Mouse (Mus musculus): Measurements from ENCODE around the gene Rps18. TPM values are rescaled to one million over a fixed set of nuclear protein-coding genes. Genes with fewer than 3 reads are reported as not detected.
"Not testable (repeated sequence)": the region's sequence is repeated elsewhere in the genome, so short reads cannot be mapped to it uniquely, and the experiment has no call there.

The Rps18 gene
- total RNA-seq (2014; fragmentation: Nextera tagmentation) (4,404 and 5,660 TPM in 2 replicates), total RNA-seq (2017) (1,485 and 1,727 TPM in 2 replicates)

DNA sequence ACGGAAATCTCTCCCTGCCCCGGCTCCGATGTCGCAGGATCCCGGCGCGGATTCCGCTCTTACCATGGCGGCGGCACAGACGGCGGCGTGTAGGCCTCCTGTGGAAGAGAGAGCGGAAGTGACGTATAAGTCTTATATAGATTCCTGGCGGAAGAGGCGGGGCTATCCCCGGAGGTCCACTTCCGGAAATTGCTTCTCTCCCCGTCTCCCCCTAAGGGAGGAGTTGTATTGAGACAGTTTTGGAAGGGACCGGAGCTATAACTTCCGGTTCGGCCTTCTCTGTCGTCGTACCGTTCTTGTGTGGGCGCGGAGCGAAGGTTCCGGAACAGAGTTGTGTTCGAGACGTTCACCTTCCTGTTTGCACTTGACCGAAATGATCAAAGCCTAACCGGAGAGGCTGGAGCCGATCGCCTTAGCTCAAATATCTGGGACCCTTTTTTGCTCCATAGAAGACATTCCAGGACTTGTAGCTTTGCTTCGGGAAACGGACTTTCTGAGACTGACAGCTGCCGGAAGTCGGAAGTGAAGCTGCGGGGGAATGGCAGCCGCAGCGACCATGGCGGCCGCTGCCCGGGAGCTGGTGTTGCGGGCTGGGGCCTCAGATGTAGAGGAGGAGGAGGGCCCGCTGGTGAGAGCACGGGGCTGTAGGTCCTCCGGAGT, at the start of gene Rps18, which contains the start of gene Vps52:
Gene Rps18, minus strand, starts transcription at position 447 of the 660 bp plus-strand sequence.
Gene Vps52, plus strand, starts transcription at position 258 of the 660 bp plus-strand sequence.
- peak; percentile 72 for ATAC-seq (replicated peaks; ENCODE audit: poor library complexity, severe bottlenecking)

DNA sequence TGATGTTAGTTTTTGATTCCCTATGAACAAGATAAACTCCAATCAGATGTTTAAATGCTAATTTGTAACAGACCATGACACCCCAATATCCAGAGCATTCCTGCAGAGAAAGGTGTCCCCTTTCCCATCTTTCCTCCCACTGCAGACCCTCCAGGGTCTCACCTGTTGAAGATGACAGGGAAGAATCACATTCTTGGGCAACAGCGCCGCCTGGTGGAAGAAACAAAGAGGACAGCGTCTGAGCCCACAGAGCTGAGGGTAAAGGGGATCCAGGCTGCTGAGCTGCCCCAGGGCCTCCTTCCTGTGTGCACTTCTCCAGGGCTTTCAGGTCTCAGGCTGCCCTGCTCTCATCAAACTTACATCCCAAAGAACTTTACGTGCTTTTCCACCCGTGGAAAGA, 47.6 kb upstream of the Rps18 start:
- ATAC-seq (replicated peaks; ENCODE audit: poor library complexity, severe bottlenecking) = no peak

DNA sequence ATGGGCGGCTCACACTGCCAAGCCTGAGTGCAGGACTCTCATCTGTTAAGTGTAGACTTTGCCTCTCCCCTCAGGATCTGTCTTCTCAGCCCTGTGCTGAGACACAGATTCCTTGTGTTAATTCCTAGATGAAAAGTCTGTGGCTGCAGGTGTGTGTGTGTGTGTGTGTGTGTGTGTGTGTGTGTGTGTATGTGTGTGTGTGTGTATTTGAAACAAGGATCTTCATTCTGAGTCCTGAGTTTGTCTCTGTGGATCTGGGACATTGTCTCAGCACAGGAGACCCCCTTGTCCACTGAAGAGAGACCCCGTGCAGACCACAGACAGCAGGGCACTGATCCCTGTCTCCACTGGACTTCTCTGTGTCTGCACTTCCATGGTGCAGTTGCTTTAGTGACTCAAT, 45.0 kb upstream of the Rps18 start:
- not testable (repeated sequence) for ATAC-seq (replicated peaks; ENCODE audit: poor library complexity, severe bottlenecking)

DNA sequence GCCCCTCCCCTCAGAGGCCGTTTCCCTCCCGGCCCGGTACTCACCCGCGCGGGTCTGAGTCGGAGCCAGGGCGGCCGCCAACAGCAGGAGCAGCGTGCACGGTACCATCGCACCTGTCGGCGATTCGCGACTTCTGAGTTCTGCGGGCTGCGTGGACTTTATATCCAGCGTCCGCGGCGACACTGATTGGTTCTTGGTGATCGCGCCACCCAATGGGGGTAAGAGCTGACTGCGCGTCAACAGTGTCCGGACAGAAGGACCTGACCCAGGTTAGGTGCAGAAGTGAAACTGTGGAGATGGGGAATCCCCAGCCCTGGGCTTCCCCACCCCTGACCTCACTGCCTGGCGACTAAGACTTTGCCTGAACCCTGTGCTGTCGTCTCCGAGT, 44.3 kb upstream of the Rps18 start, which contains the start of gene H2-K1:
Gene H2-K1, minus strand, starts transcription at position 198 of the 388 bp plus-strand sequence.
- ATAC-seq (replicated peaks; ENCODE audit: poor library complexity, severe bottlenecking) = peak; percentile 96

DNA sequence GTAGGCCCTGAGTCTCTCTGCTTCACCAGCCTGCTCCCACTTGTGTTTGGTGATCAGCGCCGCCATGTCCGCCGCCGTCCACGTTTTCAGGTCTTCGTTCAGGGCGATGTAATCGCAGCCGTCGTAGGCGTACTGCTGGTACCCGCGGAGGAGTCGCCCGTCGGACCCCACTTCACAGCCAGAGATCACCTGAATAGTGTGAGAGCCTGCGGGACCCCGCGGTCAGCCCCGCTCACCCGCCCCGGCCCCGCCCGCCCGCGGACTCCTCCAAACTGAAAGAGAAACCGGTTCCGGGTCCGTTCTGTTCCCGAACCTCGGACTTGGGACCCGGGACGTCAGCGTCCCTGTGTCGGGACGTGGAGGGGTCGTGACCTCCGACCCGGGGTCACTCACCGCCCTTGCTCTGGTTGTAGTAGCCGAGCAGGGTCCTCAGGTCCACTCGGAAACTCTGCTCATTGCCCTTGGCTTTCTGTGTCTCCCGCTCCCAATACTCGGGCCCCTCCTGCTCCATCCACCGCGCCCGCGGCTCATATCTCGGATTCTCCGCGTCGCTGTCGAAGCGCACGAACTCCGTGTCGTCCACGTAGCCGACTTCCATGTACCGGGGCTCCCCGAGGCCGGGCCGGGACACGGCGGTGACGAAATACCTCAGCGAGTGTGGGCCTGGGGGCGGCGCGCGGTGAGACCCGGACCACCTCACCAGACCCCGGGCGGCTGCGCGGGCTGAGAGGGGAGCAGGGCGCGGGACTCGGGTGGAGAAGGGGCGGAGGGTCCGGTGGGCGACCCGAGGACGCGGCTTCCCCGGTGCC, 43.7 kb upstream of the Rps18 start:
- no peak for ATAC-seq (replicated peaks; ENCODE audit: poor library complexity, severe bottlenecking)

DNA sequence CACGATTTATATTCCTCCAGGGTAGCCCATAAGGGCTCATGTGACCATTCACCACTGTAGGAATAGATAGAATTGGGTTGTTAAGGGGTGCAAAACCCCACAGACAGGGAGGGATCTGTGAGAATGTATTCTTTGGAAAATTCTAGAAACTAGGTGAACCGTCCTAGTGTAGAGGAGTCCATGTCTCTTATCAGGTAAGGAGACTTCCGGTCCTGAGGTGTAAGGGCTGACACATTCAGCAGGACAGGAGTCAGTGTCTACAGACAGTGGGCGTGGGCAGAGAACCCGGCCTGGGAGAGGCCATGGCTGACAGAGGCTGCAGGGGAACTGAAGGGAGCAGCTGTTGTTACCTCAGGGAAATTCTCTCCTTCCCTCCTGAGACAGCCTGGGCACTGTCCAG, 42.9 kb upstream of the Rps18 start:
- not testable (repeated sequence) for ATAC-seq (replicated peaks; ENCODE audit: poor library complexity, severe bottlenecking)

DNA sequence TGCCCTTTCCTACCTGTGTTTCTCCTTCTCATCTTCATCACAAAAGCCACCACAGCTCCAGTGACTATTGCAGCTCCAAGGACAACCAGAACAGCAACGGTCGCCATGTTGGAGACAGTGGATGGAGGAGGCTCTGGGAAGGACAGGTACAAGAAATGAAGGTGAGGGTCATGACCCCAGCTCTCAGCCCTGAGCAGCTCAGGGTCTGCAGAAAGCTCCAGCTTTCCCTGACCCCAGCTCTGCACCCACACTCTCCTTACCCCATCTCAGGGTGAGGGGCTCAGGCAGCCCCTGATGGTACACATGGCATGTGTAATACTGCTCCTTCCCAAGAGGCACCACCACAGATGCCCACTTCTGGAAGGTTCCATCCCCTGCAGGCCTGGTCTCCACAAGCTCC, 41.2 kb upstream of the Rps18 start:
- not testable (repeated sequence) for ATAC-seq (replicated peaks; ENCODE audit: poor library complexity, severe bottlenecking)

DNA sequence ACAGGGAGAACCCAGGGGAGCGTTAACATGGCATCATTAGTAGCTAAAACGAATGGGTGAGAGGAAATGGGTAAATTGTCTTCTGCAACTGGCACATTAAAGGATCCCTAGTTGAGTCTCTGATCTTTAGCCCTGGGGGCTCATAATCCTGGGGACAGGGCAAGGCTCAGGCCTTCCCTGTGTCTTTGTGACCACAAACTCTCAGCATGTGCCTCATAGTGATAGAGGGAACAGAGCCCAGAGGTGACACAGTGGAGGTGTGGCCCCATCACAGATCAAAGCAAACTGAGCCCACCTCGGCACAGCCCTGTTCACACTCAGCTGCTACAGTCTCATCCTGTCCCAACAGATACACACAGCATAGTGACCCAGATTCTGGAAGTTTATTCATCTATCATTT, 39.9 kb upstream of the Rps18 start:
- no peak for ATAC-seq (replicated peaks; ENCODE audit: poor library complexity, severe bottlenecking)

DNA sequence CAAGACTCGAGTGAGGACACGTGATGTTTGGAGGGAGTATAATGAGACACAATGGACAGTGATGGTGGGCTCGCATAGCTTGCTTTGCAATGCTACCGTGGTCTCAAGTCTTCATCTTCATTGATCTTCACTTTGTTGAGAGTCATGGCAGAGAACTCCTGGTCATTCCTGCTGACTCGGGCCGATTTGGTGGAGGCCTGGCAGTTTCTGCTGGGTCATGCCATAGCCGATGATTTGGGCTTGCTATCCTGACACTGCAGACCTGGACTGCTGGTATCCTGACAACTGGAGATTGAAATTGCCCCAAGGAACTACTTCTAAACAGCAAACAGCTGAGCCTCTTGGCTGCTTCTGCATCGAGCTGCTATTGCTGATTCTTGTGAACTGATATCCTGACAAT, 39.2 kb upstream of the Rps18 start:
- ATAC-seq (replicated peaks; ENCODE audit: poor library complexity, severe bottlenecking) = no peak

DNA sequence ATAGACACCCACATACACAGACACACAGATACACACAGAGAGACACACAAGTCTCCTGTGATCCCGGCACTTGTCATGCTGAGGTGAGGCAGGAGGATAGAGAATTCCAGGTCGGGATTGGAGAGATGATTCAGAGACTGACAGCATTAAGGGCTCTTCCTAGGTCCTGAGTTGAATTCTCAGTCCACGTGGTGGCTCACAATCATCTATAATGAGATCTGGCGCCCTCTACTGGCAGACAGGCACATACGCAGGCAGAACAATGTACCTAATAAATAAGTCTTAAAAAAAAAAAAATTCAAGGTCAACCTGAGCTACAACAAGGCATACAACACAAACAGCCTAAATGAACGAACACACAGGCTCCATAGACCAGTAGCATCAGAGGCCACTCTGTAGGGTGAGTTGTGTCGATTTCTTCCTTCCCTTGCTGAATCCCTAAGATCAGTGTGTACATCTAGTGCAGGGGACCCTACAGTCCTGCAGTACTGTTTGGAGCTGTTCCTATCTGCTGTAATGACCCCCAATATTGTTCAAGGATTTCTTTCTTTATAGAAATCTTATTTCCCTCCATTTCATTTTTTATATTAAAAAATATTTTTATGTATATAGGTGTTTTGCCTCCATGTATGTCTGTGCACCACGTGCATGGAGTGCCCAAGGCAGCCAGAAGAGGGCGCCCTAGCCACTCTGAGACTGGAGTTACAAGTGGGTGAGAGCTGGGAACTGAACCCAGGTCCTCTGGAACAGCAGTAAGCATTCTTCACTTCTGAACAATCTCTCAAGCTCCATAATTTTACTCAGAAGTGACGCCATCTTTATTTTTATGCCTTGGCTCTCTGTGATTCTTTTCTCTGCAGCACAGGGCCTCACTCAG, 36.2 kb upstream of the Rps18 start:
- peak; percentile 70 for ATAC-seq (replicated peaks; ENCODE audit: poor library complexity, severe bottlenecking)

DNA sequence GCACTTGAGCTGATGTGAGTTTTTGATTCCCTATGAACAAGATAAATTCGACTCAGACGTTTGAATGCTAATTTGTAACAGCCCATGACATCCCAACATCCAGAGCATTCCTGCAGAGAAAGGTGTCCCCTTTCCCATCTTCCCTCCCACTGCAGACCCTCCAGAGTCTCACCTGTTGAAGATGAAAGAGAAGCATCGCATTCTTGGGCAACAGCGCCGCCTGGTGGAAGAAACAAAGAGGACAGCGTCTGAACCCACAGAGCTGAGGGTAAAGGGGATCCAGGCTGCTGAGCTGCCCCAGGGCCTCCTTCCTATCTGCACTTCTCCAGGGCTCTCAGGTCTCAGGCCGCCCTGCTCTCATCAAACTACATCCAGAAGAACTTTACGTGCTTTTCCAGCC, 26.3 kb upstream of the Rps18 start:
- not testable (repeated sequence) for ATAC-seq (replicated peaks; ENCODE audit: poor library complexity, severe bottlenecking)

DNA sequence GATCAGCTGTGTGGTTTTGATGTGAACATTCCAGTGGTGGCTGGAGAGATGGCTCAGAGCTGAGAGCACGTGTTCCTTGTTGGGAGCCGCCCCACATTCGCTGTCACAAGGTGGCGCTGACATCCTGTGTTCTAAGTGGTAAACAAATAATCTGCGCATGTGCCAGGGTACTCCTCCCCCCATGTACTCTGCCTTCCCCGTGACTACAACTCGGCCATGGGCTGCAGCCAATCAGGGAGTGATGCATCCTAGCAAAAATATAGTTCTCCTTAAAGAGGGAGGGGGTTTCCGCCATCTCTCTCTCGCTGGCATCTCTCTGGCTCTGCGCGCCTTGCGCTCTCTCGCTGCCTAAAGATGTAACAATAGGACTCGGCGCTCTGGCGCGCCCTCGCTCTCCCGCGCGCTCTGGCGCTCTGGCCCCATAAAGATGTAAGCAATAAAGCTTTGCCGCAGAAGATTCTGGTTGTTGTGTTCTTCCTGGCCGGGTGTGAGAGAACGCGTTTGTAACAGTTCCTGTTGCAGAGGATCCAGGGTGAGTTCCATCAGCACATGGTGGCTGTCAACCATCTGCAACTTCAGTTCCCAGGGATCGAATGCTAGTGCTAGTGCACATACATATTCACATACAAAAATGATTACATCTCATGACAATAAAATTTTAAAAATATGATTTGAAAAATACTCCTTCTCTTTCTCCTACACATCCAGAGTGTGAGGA, 25.6 kb upstream of the Rps18 start:
- peak; percentile 61 for ATAC-seq (replicated peaks; ENCODE audit: poor library complexity, severe bottlenecking)

DNA sequence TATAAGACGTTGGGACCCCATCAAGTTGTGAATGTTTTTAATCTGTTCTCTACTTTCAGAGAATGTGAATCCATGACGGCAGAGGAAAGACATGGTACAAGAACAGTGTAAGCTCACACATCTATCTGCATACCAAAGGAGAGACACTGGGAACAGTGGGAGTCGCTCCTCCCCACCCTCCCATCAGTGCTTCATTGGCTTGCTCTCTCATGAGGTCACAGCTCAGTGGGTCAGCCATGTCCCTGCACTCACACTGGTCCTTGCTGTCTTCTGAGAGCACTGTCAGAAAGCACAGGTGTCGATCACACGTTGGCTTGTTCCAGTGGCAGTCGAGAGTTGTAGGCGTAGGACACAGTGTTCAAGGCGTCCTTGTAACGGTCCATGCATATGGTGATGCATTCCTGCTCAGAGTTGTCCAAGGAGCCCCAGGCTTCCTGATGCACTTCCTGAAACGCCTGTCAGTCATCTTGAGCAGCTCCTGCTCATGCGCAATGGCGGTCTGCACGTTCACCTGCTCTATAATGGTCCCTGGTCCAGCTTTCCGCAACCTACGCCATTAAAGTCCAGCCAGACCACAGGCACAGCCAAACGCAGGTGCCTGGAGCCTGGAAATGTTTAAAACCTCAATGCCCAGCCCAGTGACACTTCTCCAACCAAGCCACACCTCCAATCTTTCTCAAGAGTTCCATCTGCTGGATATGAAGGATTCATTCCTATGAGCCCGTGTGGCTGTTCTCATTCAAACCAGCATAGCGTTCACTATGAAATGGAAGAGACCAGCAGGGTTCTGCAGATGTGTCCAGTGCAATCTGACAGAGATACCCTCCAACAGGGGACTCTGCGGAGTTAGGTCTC, 24.6 kb upstream of the Rps18 start:
- ATAC-seq (replicated peaks; ENCODE audit: poor library complexity, severe bottlenecking) = 0 out of 2 replicates have a peak, but pooled peaks have one; percentile 7

DNA sequence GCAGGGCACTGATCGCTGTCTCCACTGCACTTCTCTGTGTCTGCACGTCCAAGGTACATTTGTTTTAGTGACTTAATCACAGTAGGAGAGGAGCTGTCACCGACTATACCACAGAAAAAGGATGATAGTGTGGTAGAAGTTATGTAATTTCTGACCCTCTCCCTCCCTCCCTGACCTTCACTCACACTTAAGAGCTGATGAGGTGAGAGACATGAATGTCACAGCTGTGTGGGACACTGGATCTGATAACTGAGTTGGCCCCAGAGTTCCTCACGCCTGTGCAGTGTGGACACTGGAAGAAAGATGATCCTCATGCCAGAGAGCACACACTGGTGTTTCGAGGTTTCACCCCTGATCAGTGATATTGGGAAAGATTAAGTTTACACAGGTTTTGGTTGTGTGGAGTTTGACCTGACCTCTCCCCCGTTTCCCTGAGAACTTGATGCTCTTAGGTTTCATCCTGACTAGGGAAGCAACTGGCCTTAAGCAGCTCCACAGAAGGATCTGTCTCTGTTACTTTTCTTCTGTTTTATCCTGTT, 23.8 kb upstream of the Rps18 start:
- ATAC-seq (replicated peaks; ENCODE audit: poor library complexity, severe bottlenecking) = no peak

DNA sequence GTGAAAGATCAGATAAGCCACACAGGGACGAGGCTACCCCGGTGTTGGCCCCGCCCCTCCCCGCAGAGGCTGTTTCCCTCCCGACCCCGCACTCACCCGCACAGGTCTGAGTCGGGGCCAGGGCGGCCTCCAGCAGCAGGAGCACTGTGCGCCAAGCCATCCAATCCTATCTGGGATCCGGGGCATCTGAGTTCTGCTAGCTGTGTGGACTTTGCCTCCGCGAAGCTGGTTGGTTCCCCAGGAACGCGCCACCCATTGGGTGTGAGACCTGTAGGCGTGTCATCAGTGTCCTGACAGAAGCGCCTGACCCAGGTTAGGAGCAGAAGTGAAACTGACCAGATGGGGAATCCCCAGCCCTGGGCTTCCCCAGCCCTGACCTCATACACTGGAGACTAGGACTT, 22.8 kb upstream of the Rps18 start:
- peak; percentile 90 for ATAC-seq (replicated peaks; ENCODE audit: poor library complexity, severe bottlenecking)

DNA sequence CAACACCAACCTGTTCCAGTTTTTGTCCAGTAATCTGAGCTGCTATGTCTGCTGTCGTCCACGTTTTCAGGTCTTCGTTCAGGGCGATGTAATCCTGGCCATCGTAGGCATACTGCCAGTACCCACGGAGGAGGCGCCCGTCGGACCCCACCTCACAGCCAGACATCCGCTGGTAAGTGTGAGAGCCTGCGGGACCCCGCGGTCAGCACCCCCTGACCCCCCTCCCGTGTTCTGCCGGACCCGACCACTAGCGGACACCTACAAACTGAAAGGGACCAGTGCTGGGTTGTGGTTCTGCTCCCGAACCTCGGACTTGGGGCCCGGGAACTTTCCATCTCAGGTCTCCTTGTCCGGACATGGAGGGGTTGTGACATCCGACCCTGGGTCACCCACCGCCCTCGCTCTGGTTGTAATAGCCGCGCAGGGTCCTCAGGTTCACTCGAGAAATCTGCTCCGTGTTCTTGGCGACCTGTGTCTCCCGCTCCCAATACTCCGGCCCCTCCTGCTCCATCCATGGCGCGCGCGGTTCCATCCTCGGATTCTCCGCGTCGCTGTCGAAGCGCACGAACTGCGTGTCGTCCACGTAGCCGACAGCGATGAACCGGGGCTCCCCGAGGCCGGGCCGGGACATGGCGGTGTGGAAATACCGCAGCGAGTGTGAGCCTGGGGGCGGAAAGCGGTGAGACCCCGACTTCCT, 22.2 kb upstream of the Rps18 start:
- no peak for ATAC-seq (replicated peaks; ENCODE audit: poor library complexity, severe bottlenecking)

DNA sequence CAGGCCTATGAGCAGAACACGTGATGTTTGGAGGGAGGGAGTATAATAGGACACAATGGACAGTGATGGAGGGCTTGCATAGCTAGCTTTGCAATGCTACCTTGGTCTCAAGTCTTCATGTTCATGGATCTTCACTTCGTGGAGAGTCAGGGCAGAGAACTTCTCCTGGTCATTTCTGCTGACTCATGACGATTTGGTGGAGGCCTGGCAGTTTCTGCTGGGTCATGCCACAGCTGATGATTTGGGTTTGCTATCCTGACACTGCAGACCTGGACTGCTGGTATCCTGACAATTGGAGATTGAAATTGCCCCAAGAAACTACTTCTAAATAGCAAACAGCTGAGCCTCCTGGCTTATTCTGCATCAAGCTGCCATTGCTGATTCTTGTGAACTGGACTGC, 17.8 kb upstream of the Rps18 start:
- ATAC-seq (replicated peaks; ENCODE audit: poor library complexity, severe bottlenecking) = no peak

DNA sequence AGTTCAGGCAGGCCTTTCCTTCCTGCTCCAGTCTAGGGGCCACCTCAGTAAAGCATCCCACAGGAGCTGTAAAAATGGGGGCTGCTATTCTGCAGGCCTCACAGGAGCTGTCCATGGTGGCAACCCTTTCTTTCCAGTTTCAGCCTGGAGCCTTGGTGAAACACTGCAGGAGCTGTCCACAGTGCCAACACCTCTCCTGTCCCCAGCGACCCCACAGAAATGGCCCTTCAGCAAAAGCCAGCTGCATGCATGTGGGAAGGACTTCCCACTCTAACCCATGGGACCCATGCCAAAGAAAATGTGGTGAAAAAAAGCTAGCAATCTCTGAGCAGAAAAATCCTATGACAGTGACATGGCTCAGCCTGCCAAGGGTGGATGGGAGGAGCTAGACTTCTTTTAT, 16.9 kb upstream of the Rps18 start:
- ATAC-seq (replicated peaks; ENCODE audit: poor library complexity, severe bottlenecking) = peak; percentile 31; the same call in 1 of the 2 replicates
